Mouse (Mus musculus): ENCODE data around the gene Mdh1b. TPM values are rescaled to one million over a fixed set of nuclear protein-coding genes. Genes with fewer than 3 reads are reported as not detected.

The Mdh1b gene
- polyA plus RNA-seq (2015; fragmentation: Nextera tagmentation; extraction: Ambion mirVana) = not detected in 2 replicates

DNA sequence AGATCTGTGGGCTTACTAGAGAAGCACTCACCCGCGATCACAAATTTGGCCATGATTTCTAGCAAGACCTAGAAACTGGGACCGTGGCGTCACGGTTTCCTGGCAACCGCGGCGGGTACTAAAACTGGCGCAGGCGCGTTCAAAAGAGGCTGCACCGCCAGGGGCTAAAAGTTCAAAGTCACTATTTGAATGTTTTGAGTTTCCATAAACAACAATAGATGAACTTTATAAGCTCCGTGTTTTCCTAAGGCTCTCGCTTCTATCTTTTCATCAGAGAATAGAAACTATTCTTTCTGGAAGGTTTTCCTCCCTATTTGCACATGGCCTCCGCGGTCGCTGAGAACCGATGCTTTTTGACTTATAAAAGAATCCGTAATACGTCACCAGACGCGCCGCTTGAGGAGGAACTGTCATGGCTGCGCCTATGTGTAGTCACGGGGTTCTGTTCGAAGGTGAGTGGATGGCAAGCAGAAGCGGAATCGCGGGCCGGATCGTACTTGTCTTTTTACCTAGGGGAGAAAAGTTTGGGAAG, at the start of gene Mdh1b, which contains the start of gene Fastkd2:
Mdh1b (minus strand) TSS at position 79 of the 532 bp plus-strand sequence.
Fastkd2 (plus strand) TSS at position 375 of the 532 bp plus-strand sequence.

DNA sequence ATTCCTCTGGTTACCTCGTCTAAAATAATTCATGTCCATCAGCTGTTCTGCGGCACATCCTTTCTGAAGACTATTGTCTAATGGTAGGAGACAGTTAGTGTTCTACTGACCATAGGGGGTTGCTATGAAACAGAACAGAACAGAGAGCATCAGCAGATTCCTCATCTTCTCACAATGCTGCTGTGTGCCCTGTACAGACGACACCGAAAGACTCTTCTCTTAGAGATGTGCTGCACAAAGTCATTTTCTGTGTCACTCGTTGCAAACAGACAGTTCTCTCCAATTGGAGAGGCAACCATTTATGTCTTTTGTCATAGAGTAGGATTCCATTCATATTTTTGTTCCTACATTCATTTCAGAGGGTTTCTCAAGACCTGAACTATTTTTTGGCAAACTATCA, 39.0 kb upstream of the Mdh1b start, which contains the start of gene 4933402D24Rik:
4933402D24Rik (minus strand) TSS at position 101 of the 400 bp plus-strand sequence.

DNA sequence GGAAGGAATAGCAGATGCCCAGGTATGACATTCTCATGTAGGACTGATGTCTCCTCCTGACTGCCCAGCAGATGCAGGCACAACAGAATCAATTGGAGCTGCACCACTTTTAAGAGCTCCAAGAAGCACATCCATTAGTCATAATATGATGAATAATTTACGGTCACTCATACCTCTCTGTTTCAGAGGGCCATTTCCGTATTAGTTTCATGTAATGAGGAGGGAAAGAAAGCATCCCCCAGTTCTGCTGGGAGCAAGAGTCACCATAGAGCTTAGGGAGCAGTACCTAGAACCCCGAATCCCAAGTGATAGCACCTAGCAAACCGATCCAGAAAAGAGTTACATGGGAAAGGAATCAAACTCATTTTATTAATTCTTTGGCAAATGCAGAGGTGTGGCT, 43.3 kb downstream of the Mdh1b start, which contains the start of gene Dytn:
Dytn (minus strand) TSS at position 101 of the 400 bp plus-strand sequence.

Other genes with a start within 250 kb of the Mdh1b start
- gene Gm39653, start 114.3 kb downstream of the Mdh1b start, polyA plus RNA-seq (2015; fragmentation: Nextera tagmentation; extraction: Ambion mirVana) = not detected in 2 replicates
- not detected in 2 replicates for gene Dytn, start 43.4 kb downstream of the Mdh1b start, polyA plus RNA-seq (2015; fragmentation: Nextera tagmentation; extraction: Ambion mirVana)
- gene Fastkd2, start 296 bp upstream of the Mdh1b start, polyA plus RNA-seq (2015; fragmentation: Nextera tagmentation; extraction: Ambion mirVana) = 33.6 and 38.8 TPM in 2 replicates
- gene 4933402D24Rik, start 38.9 kb upstream of the Mdh1b start, polyA plus RNA-seq (2015; fragmentation: Nextera tagmentation; extraction: Ambion mirVana) = 0.06 TPM in 1 of 2 replicates, not detected in the other